Mouse (Mus musculus) embryonic facial prominence, embryonic 13.5 days (tissue): ENCODE results near the gene Olfr1425. TPM values are rescaled to one million over a fixed set of nuclear protein-coding genes. Genes with fewer than 3 reads are reported as not detected.
"Not testable (repeated sequence)": the region's sequence is repeated elsewhere in the genome, so short reads cannot be mapped to it uniquely, and the experiment has no call there.

Experiments
- ATAC-seq: fragments of 200-750 bp; cut with Nextera tagmentation; 2 replicates; pipeline ENCODE4 v1.8.0; 2017; ENCODE audit warnings: low read depth; ENCODE audit not compliant: insufficient number of reproducible peaks, insufficient read depth, low FRiP score, low TSS enrichment
- H3K27ac ChIP-seq: fragments of 300-500 bp; sonication (generic); 2 replicates; pipeline ENCODE4 v1.5.1; 2015; ENCODE audit warnings: moderate library complexity, mild to moderate bottlenecking, inconsistent platforms
- H3K27me3 ChIP-seq: fragments of 300-500 bp; sonication (generic); 2 replicates; pipeline ENCODE4 v1.6.1; 2015; ENCODE audit warnings: mild to moderate bottlenecking, inconsistent platforms
- H3K36me3 ChIP-seq: fragments of 300-500 bp; sonication (generic); 2 replicates; pipeline ENCODE4 v1.6.1; 2015; ENCODE audit warnings: mild to moderate bottlenecking, inconsistent platforms
- H3K4me1 ChIP-seq: fragments of 300-500 bp; sonication (generic); 2 replicates; pipeline ENCODE4 v1.6.1; 2015; ENCODE audit warnings: inconsistent platforms
- H3K4me2 ChIP-seq: fragments of 300-500 bp; sonication (generic); 2 replicates; pipeline ENCODE4 v1.6.1; 2015; ENCODE audit warnings: moderate library complexity, mild to moderate bottlenecking, inconsistent platforms
- H3K4me3 ChIP-seq: fragments of 300-500 bp; sonication (generic); 2 replicates; pipeline ENCODE4 v1.5.1; 2015; ENCODE audit warnings: mild to moderate bottlenecking, inconsistent platforms
- H3K9ac ChIP-seq: fragments of 300-500 bp; sonication (generic); 2 replicates; pipeline ENCODE4 v1.6.1; 2015; ENCODE audit warnings: mild to moderate bottlenecking, inconsistent platforms
- H3K9me3 ChIP-seq: fragments of 300-500 bp; sonication (generic); 2 replicates; pipeline ENCODE4 v1.6.1; 2016; ENCODE audit warnings: inconsistent platforms
- WGBS: fragments of 180-500 bp; shearing (Covaris S2); methylation state at CpG from one replicate; pipeline ENCODE4 v1.1.7; 2015; ENCODE audit warnings: mixed read lengths; 5-methylcytosine and 5-hydroxymethylcytosine counted together
- polyA plus RNA-seq: library from polyadenylated mRNA; unstranded; fragments of >200 nt; fragmentation: Nextera tagmentation; extraction: Ambion mirVana; gene quantifications from 2 replicates; pipeline ENCODE4 v1.2.1, GENCODE M21; 2015

The Olfr1425 gene
- polyA plus RNA-seq: not detected in 2 replicates

DNA sequence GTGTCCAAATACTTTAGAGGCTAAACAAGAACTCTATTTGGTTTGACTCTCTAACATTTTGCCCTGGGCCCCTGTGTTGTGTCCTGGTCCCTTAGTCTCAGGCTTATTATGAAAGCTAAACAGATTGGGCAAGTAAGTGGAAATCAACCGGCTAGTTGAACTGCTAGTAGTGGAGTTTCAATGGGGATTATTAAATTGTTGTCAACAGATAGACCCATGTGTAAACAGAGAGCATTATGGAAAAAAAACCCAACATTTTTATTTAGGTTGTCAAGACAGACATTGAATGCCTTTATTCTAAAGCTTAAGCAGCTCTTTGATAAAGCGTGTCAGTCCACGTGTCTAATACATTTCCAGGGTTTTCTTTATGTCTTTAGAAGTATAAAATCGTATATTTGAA, at the start of gene Olfr1425:
Olfr1425 (minus strand) TSS at position 101 of the 400 bp plus-strand sequence.
- H3K4me1 ChIP-seq, H3K9me3 ChIP-seq, H3K4me3 ChIP-seq, H3K36me3 ChIP-seq, H3K9ac ChIP-seq, ATAC-seq, H3K27me3 ChIP-seq, H3K4me2 ChIP-seq, H3K27ac ChIP-seq: not testable (repeated sequence)
- 76% methylated on average over 4 of the region's 4 CpGs for WGBS

DNA sequence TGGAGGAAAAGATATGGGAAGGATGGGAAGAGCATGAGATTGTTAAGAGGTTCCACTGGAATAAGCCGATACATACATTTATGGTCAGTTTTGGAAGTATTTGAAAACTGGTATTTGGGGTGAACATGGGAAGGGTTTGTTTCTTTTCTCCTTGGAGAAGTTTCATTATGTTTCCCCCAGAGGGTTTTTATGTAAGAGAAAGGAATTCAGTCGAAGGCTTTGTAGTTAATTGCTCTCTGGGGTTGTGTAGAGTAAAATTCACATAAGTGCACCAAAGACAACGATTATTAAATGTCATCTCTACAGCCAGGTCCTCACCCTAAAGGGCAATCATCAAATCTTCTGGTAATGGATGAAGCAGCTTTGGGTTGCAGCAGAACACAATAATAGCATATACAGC, 45.6 kb upstream of the Olfr1425 start, which contains the start of gene Olfr76:
Olfr76 (minus strand) TSS at position 101 of the 400 bp plus-strand sequence.
- H3K4me3 ChIP-seq: no peak within 1 kb of the TSS
- H3K4me2 ChIP-seq: no peak within 1 kb of the TSS
- WGBS: 64% methylated on average over 3 of the region's 3 CpGs
- no peak for ATAC-seq
- H3K36me3 ChIP-seq: no peaks in the 10 kb centered on the region
- no peaks in the 10 kb centered on the region for H3K9me3 ChIP-seq
- no peaks in the 10 kb centered on the region for H3K27me3 ChIP-seq
- no peak within 1 kb of the TSS for H3K27ac ChIP-seq
- no peaks in the 10 kb centered on the region for H3K4me1 ChIP-seq
- H3K9ac ChIP-seq: no peak within 1 kb of the TSS

DNA sequence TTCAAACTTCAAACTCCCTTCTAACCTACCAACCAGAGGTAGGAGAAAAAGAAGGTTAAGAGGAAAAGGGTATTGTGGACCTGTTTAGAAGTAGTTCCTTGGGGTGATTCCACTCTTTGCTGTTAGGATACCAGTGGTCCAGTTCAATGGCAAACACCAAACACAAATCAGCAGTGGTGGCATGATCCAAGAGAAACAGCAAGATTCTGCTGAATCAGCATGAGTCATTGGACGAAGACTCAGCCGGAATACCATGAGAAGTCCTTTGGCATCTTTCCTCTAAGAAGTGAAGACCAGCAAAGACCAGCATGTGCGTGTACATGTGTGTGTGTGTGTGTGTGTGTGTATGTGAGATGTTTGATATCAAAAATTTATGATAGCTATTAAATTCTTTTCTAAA, 38.9 kb upstream of the Olfr1425 start:
- 76% methylated on average over 3 of the region's 3 CpGs for WGBS
- no peak overlapping the region for H3K4me3 ChIP-seq
- no peaks in the 10 kb centered on the region for H3K36me3 ChIP-seq
- no peak for ATAC-seq
- H3K9ac ChIP-seq: no peak overlapping the region
- no peaks in the 10 kb centered on the region for H3K4me1 ChIP-seq
- no peak overlapping the region for H3K27ac ChIP-seq
- H3K9me3 ChIP-seq: no peaks in the 10 kb centered on the region
- H3K4me2 ChIP-seq: no peak overlapping the region
- H3K27me3 ChIP-seq: no peaks in the 10 kb centered on the region

DNA sequence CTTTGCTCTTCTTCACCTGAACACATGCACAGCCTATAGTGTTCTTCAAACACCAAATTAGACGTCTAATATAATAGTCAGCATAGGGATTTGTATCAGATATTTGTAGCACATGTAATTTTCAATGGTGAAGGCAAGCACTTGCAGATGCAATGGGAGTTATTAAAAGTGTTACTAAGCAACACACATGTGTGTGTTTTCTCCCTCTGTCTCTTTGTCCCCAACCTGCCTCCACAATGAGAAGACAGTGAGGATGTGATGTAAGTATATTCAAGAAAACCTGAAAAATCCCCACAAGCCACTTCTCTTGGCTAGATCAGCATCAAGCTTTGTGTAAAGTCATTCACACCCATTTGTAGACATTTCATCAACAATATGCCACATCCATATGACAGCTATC, 38.3 kb upstream of the Olfr1425 start, which contains the start of gene Olfr1428:
Olfr1428 (minus strand) TSS at position 101 of the 400 bp plus-strand sequence.
- no peak within 1 kb of the TSS for H3K9ac ChIP-seq
- H3K4me1 ChIP-seq: no peaks in the 10 kb centered on the region
- WGBS: 83% methylated on average over 1 of the region's 1 CpGs
- H3K27ac ChIP-seq: no peak within 1 kb of the TSS
- H3K27me3 ChIP-seq: no peaks in the 10 kb centered on the region
- H3K4me3 ChIP-seq: no peak within 1 kb of the TSS
- no peaks in the 10 kb centered on the region for H3K36me3 ChIP-seq
- H3K9me3 ChIP-seq: no peaks in the 10 kb centered on the region
- no peak for ATAC-seq
- no peak within 1 kb of the TSS for H3K4me2 ChIP-seq

DNA sequence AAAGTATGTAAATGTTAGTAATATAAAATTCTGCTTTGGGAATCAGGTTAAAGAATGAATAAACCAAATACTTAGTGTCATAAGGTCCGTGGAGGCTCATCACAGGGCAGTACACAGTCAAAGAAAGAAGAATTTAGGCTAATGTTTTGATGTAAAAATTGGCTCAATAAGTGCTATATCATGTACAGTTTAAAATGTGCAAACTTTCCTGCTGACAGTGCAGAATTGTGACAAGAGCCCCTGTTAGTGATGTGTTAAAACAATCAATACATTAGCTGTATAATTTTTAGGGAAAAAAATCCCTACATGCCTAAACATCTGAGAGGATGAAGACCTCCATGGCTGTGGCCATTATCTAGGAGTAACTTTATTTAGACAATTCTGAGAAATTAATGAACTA, 36.3 kb upstream of the Olfr1425 start:
- H3K27me3 ChIP-seq: no peaks in the 10 kb centered on the region
- ATAC-seq: no peak
- no peak overlapping the region for H3K27ac ChIP-seq
- 64% methylated on average over 1 of the region's 1 CpGs for WGBS
- H3K4me3 ChIP-seq: no peak overlapping the region
- H3K36me3 ChIP-seq: no peaks in the 10 kb centered on the region
- no peak overlapping the region for H3K9ac ChIP-seq
- H3K9me3 ChIP-seq: no peaks in the 10 kb centered on the region
- no peaks in the 10 kb centered on the region for H3K4me1 ChIP-seq
- H3K4me2 ChIP-seq: no peak overlapping the region

DNA sequence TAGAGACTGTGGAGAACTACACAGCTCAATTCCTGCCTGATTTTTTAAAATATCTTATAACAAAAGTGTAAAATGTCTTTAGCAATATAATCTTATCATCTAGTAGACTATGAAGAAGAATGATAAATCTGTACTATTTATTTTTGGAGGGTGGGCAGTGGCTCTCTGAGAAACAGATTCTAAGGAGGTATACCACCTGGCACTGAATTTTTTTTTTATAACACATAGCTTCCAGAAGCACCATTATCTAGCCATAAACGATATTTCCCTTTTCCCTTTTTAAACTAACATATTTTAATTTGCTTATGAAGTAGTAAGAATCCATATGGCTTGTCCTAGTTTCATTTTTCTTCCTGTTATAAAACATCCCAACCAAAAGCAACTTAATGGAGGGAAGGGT, 27.0 kb upstream of the Olfr1425 start:
- Histone ChIP-seq H3K4me2 (no peak overlapping the region), H3K36me3 (no peaks in the 10 kb centered on the region), H3K9me3 (no peaks in the 10 kb centered on the region), H3K4me3 (no peak overlapping the region), H3K27me3 (no peaks in the 10 kb centered on the region), H3K9ac (no peak overlapping the region), H3K27ac (no peak overlapping the region), H3K4me1 (no peaks in the 10 kb centered on the region)
- no peak for ATAC-seq
- WGBS: 71% methylated on average over 1 of the region's 1 CpGs

DNA sequence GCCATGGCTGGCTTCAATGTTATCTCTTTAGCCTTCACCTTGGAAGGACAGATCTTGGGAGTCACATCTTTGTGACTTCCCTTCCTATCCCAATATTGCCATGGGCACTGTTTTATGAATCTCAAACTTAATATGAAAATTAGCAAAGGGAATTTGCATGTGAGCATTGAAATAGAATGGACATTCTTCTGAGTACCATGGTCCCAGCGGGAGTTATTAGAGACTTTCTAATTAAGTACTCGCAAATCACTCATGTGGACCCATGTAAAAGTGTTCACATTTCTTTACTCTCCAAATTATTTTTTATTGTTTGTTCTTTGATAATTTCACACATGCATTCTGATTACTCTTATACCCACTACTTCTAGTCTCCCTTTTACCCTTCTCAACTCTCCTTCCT, 25.7 kb upstream of the Olfr1425 start, which contains the start of gene Olfr1427:
Olfr1427 (minus strand) TSS at position 101 of the 400 bp plus-strand sequence.
- no peaks in the 10 kb centered on the region for H3K9me3 ChIP-seq
- WGBS: 94% methylated on average over 2 of the region's 2 CpGs
- no peak for ATAC-seq

DNA sequence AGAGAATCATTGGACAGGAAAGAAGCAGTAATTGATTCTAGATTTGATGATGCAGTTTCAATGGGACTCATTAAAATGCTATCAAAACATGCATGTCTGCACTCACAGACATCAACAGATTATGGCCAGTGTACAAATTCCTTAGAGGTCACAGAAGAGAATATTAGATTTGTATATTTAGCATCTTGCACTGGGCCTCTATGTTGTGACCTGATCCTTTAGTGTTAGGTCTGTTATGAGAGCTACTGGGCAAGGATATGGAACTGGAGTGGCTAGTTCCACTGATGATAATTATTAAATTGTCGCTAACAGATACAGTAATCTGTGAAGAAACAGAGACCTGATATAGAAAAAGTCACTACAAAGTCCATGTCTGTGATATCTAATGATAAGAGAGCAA, 14.4 kb upstream of the Olfr1425 start, which contains the start of gene Olfr1426:
Olfr1426 (minus strand) TSS at position 101 of the 400 bp plus-strand sequence.
- Histone ChIP-seq H3K4me2 (no peak within 1 kb of the TSS), H3K36me3 (no peaks in the 10 kb centered on the region), H3K27me3 (no peaks in the 10 kb centered on the region), H3K9ac (no peak within 1 kb of the TSS), H3K9me3 (no peaks in the 10 kb centered on the region), H3K27ac (no peak within 1 kb of the TSS), H3K4me1 (no peaks in the 10 kb centered on the region), H3K4me3 (no peak within 1 kb of the TSS)
- 79% methylated on average over 1 of the region's 1 CpGs for WGBS
- ATAC-seq: no peak

More for the DNA sequence above, 25.7 kb upstream of the Olfr1425 start, which contains the start of gene Olfr1427:
- Histone ChIP-seq H3K4me1 (no peaks in the 10 kb centered on the region), H3K27me3 (no peaks in the 10 kb centered on the region), H3K4me3 (no peak within 1 kb of the TSS), H3K4me2 (no peak within 1 kb of the TSS), H3K27ac (no peak within 1 kb of the TSS), H3K36me3 (no peaks in the 10 kb centered on the region), H3K9ac (no peak within 1 kb of the TSS)

DNA sequence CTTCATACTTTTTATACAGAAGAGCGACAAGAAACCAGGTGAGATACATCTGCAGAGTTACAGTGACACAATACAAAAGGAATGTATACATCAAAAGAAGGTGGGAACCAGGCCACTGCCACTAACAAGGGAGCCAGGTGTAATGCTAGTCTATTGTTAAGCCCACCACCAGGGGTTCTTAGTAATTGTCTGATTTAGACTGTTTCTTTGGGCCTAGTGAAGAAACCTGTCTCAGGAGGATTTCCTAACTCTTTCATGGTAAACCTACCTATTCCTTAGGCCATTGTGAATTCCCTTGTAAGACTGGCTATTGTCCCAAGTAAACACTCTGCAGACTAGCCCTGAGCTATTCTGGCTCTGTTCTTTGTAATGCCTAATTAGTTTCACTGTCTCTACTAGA, 8.0 kb downstream of the Olfr1425 start:
- not testable (repeated sequence) for H3K9me3 ChIP-seq, H3K4me2 ChIP-seq, H3K4me3 ChIP-seq, H3K4me1 ChIP-seq, ATAC-seq, H3K27me3 ChIP-seq, H3K9ac ChIP-seq, H3K36me3 ChIP-seq, H3K27ac ChIP-seq
- WGBS: 71% methylated on average over 1 of the region's 1 CpGs

DNA sequence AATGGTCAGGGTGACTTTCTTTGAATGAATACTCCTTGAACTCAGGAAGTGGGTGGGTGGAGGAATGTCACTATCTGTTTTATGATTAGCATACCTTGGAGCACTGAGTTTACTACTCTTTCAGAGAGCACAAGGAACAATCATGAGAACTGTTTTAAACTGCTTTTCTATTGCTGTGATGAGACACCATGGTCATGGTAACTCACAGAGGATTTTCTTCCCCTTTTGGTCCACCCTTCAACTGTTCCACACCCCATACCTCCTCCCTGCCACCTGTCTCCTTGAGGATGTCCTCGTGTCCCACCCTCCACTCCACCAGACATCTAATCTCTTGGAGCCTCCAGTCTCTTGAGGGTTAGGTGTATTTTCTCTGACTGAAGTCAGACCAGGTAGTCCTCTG, 9.7 kb downstream of the Olfr1425 start:
- H3K4me3 ChIP-seq, H3K27me3 ChIP-seq, H3K9ac ChIP-seq, H3K9me3 ChIP-seq, H3K4me1 ChIP-seq, H3K36me3 ChIP-seq, H3K4me2 ChIP-seq, ATAC-seq, H3K27ac ChIP-seq: not testable (repeated sequence)
- WGBS: 71% methylated on average over 1 of the region's 1 CpGs

DNA sequence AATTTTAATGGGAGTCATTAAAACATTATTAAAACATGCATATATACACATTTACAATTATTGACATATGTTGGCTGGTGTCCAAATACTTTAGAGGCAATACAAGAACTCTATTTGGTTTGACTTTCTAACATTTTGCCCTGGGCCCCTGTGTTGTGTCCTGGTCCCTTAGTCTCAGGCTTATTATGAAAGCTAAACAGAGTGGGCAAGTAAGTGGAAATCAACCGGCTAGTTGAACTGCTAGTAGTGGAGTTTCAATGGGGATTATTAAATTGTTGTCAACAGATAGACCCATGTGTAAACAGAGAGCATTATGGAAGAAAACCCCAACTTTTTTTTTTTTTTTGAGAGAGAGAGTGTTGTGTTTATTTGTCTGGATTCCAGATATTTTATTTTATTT, 14.9 kb downstream of the Olfr1425 start, which contains the start of gene Olfr1424:
Olfr1424 (minus strand) TSS at position 101 of the 400 bp plus-strand sequence.
- H3K27ac ChIP-seq, H3K9ac ChIP-seq, H3K36me3 ChIP-seq, ATAC-seq, H3K4me2 ChIP-seq, H3K4me1 ChIP-seq, H3K9me3 ChIP-seq, H3K27me3 ChIP-seq, H3K4me3 ChIP-seq: not testable (repeated sequence)
- WGBS: 75% methylated on average over 1 of the region's 1 CpGs

DNA sequence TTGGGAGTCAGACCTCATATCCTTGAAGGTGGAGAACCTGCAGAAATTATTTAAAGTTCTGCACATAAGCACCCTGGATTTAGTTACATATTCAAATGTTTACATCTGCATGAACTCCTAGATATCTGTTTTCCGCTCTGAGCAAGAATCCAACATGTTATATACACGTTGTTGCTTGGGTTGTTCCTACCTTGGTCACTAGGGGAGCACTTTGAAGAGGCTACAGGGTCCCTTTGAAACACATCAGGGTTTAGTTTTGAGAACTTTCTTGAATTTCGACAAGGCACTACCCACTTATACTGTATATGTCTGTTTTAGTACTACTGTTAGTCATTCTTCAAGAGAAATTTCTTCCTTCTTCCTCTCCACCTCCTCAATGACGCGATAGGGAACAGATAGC, 34.4 kb downstream of the Olfr1425 start:
- ATAC-seq: no peak
- Histone ChIP-seq H3K4me1 (no peaks in the 10 kb centered on the region), H3K27me3 (no peaks in the 10 kb centered on the region), H3K9ac (no peak overlapping the region), H3K9me3 (no peaks in the 10 kb centered on the region), H3K4me3 (no peak overlapping the region), H3K36me3 (no peaks in the 10 kb centered on the region), H3K27ac (no peak overlapping the region), H3K4me2 (no peak overlapping the region)
- WGBS: 91% methylated on average over 5 of the region's 5 CpGs
